Mouse (Mus musculus) naive thymus-derived CD4-positive, alpha-beta T cell, adult 2 months (primary cell): Measurements from ENCODE around the gene Cops7b.
"Not testable (repeated sequence)": the region's sequence is repeated elsewhere in the genome, so short reads cannot be mapped to it uniquely, and the experiment has no call there.

Source experiments
- DNase-seq: peaks from one replicate; pipeline ENCODE4 v3.0.0-alpha.2; 2011; ENCODE audit warnings: low read depth

Cops7b gene

GRCm38 (mm10) chr1:86582451-86583096 is at the start of gene Cops7b, which contains the start of gene Pde6d:
Gene Cops7b (plus strand): TSS chr1:86582904.
Gene Pde6d (minus strand): TSS chr1:86582629.
- peak; percentile 96 for DNase-seq

GRCm38 (mm10) chr1:86533411-86534130 is 49.1 kb upstream of the Cops7b start:
- DNase-seq = peak; percentile 65

GRCm38 (mm10) chr1:86538383-86538782 is 44.3 kb upstream of the Cops7b start:
- DNase-seq = peak; percentile 27

- DNase-seq = not testable (repeated sequence)
These were observed 43.1 kb upstream of the Cops7b start for GRCm38 (mm10) chr1:86539583-86539982.

- DNase-seq = no peak
These were observed 40.1 kb upstream of the Cops7b start for GRCm38 (mm10) chr1:86542584-86542983.

- no peak for DNase-seq
These were observed 35.9 kb upstream of the Cops7b start for GRCm38 (mm10) chr1:86546797-86547196.

- no peak for DNase-seq
These were observed 31.4 kb upstream of the Cops7b start for GRCm38 (mm10) chr1:86551299-86551698.

- no peak for DNase-seq
These were observed 30.8 kb upstream of the Cops7b start for GRCm38 (mm10) chr1:86551877-86552276.

GRCm38 (mm10) chr1:86555665-86556064 is 27.0 kb upstream of the Cops7b start:
- DNase-seq = no peak

GRCm38 (mm10) chr1:86557872-86558271 is 24.8 kb upstream of the Cops7b start:
- DNase-seq = no peak

- no peak for DNase-seq
These were observed 23.5 kb upstream of the Cops7b start for GRCm38 (mm10) chr1:86559232-86559631.

- DNase-seq = no peak
These were observed 20.0 kb upstream of the Cops7b start for GRCm38 (mm10) chr1:86562663-86563062.

- no peak for DNase-seq
These were observed 14.3 kb upstream of the Cops7b start for GRCm38 (mm10) chr1:86568409-86568808.

- DNase-seq = no peak
These were observed 13.3 kb upstream of the Cops7b start for GRCm38 (mm10) chr1:86569292-86569860.

- no peak for DNase-seq
These were observed 11.3 kb upstream of the Cops7b start for GRCm38 (mm10) chr1:86571381-86571780.

- no peak for DNase-seq
These were observed 10.8 kb upstream of the Cops7b start for GRCm38 (mm10) chr1:86571941-86572340.

- DNase-seq = no peak
These were observed 2.3 kb upstream of the Cops7b start for GRCm38 (mm10) chr1:86580426-86580825.

GRCm38 (mm10) chr1:86581692-86582450 is 833 bp upstream of the Cops7b start:
- DNase-seq = peak; percentile 29

- DNase-seq = no peak
These were observed 1.0 kb downstream of the Cops7b start for GRCm38 (mm10) chr1:86583709-86584108.

- peak; percentile 85 for DNase-seq
These were observed 4.3 kb downstream of the Cops7b start for GRCm38 (mm10) chr1:86586992-86587391.

- DNase-seq = no peak
These were observed 11.8 kb downstream of the Cops7b start for GRCm38 (mm10) chr1:86594539-86594938.

- DNase-seq = no peak
These were observed 12.6 kb downstream of the Cops7b start for GRCm38 (mm10) chr1:86595315-86595714.
